Mouse (Mus musculus): ENCODE measurements at regions not wholly inside any gene's neighbourhood (a gene's known extent, or its start where the extent isn't known, plus 50 kb on each side); places are given as distances from the start of the nearest gene placed in this dataset.

- H3K4me1 ChIP-seq (ENCODE audit: control insufficient read depth, insufficient read depth, low read length), result no peaks in the 10 kb centered on the region
- ATAC-seq (no peak), DNase-seq (ENCODE audit: low spot score) (no peak)
- no peak overlapping the region for H3K27ac ChIP-seq (ENCODE audit: low read depth, low read length)
- no peak overlapping the region for H3K4me2 ChIP-seq (ENCODE audit: low read length)
- H3K4me3 ChIP-seq (ENCODE audit: low read depth, low read length), result no peak overlapping the region
- H3K36me3 ChIP-seq (ENCODE audit: control insufficient read depth, insufficient read depth, low read length), result no peaks in the 10 kb centered on the region
- H3K27me3 ChIP-seq (replicated peaks; ENCODE audit: control insufficient read depth, insufficient read depth, low read length), result no peaks in the 10 kb centered on the region
- whole genome bisulfite sequencing, result 88% methylated on average over 5 of the region's 5 CpGs
- no peaks in the 10 kb centered on the region for H3K9me3 ChIP-seq (replicated peaks; ENCODE audit: control insufficient read depth, low read length)
- H3K9ac ChIP-seq (ENCODE audit: low read length), result no peak overlapping the region
These were observed 250.5 kb downstream of the Kcnc2 start for GRCm38 (mm10) chr10:112521388-112521787.

- 91% methylated on average over 4 of the region's 4 CpGs for WGBS
- no peak overlapping the region for H3K9ac ChIP-seq (ENCODE audit: low read length)
- H3K36me3 ChIP-seq (ENCODE audit: control insufficient read depth, insufficient read depth, low read length), result no peaks in the 10 kb centered on the region
- H3K4me1 ChIP-seq (ENCODE audit: control insufficient read depth, insufficient read depth, low read length), result no peaks in the 10 kb centered on the region
- no peak for DNase-seq (ENCODE audit: low spot score)
- H3K9me3 ChIP-seq (replicated peaks; ENCODE audit: control insufficient read depth, low read length), result no peaks in the 10 kb centered on the region
- H3K4me2 ChIP-seq (ENCODE audit: low read length), result no peak overlapping the region
- no peak for ATAC-seq
- no peaks in the 10 kb centered on the region for H3K27me3 ChIP-seq (replicated peaks; ENCODE audit: control insufficient read depth, insufficient read depth, low read length)
- H3K4me3 ChIP-seq (ENCODE audit: low read depth, low read length), result no peak overlapping the region
- H3K27ac ChIP-seq (ENCODE audit: low read depth, low read length), result no peak overlapping the region
These were observed 272.1 kb downstream of the Kcnc2 start for GRCm38 (mm10) chr10:112543051-112543450.

- no peak overlapping the region for H3K27ac ChIP-seq (ENCODE audit: low read depth, low read length)
- 52% methylated on average over 9 of the region's 9 CpGs for WGBS
- ATAC-seq, result peak; percentile 86
These were observed 301.0 kb downstream of the Kcnc2 start for GRCm38 (mm10) chr10:112571772-112572551.

GRCm38 (mm10) chr10:112572556-112572955 is 301.6 kb downstream of the Kcnc2 start:
- no peaks in the 10 kb centered on the region; the same call in 1 of the 2 replicates for H3K4me1 ChIP-seq (ENCODE audit: control insufficient read depth, insufficient read depth, low read length)
- H3K4me2 ChIP-seq (ENCODE audit: low read length), result no peak overlapping the region

More at GRCm38 (mm10) chr10:112571772-112572551, 301.0 kb downstream of the Kcnc2 start:
- peak; percentile 81 for DNase-seq (ENCODE audit: low spot score)
- no peaks in the 10 kb centered on the region for H3K27me3 ChIP-seq (replicated peaks; ENCODE audit: control insufficient read depth, insufficient read depth, low read length)
- no peak overlapping the region for H3K9ac ChIP-seq (ENCODE audit: low read length)
- no peak overlapping the region for H3K4me2 ChIP-seq (ENCODE audit: low read length)
- H3K4me1 ChIP-seq (ENCODE audit: control insufficient read depth, insufficient read depth, low read length), result no peaks in the 10 kb centered on the region; the same call in 1 of the 2 replicates
- H3K4me3 ChIP-seq (ENCODE audit: low read depth, low read length), result no peak overlapping the region
- no peaks in the 10 kb centered on the region for H3K36me3 ChIP-seq (ENCODE audit: control insufficient read depth, insufficient read depth, low read length)
- no peaks in the 10 kb centered on the region for H3K9me3 ChIP-seq (replicated peaks; ENCODE audit: control insufficient read depth, low read length)

GRCm38 (mm10) chr10:112584939-112585338 is 314.0 kb downstream of the Kcnc2 start:
- WGBS, result 85% methylated on average over 9 of the region's 9 CpGs
- H3K27me3 ChIP-seq (replicated peaks; ENCODE audit: control insufficient read depth, insufficient read depth, low read length), result no peaks in the 10 kb centered on the region
- DNase-seq (ENCODE audit: low spot score) (no peak), ATAC-seq (no peak)
- H3K4me3 ChIP-seq (ENCODE audit: low read depth, low read length), result no peak overlapping the region
- H3K9ac ChIP-seq (ENCODE audit: low read length), result no peak overlapping the region
- H3K36me3 ChIP-seq (ENCODE audit: control insufficient read depth, insufficient read depth, low read length), result no peaks in the 10 kb centered on the region
- no peaks in the 10 kb centered on the region for H3K4me1 ChIP-seq (ENCODE audit: control insufficient read depth, insufficient read depth, low read length)
- H3K4me2 ChIP-seq (ENCODE audit: low read length), result no peak overlapping the region
- H3K9me3 ChIP-seq (replicated peaks; ENCODE audit: control insufficient read depth, low read length), result no peaks in the 10 kb centered on the region
- no peak overlapping the region for H3K27ac ChIP-seq (ENCODE audit: low read depth, low read length)

More at GRCm38 (mm10) chr10:112572556-112572955, 301.6 kb downstream of the Kcnc2 start:
- Histone ChIP-seq H3K27me3 (replicated peaks; ENCODE audit: control insufficient read depth, insufficient read depth, low read length) (no peaks in the 10 kb centered on the region), H3K4me3 (ENCODE audit: low read depth, low read length) (no peak overlapping the region), H3K36me3 (ENCODE audit: control insufficient read depth, insufficient read depth, low read length) (no peaks in the 10 kb centered on the region), H3K27ac (ENCODE audit: low read depth, low read length) (no peak overlapping the region), H3K9me3 (replicated peaks; ENCODE audit: control insufficient read depth, low read length) (no peaks in the 10 kb centered on the region), H3K9ac (ENCODE audit: low read length) (no peak overlapping the region)
- peak; percentile 30 for ATAC-seq
- no peak for DNase-seq (ENCODE audit: low spot score)

GRCm38 (mm10) chr10:112594327-112594726 is 323.4 kb downstream of the Kcnc2 start:
- WGBS, result 86% methylated on average over 2 of the region's 2 CpGs
- Histone ChIP-seq H3K4me2 (ENCODE audit: low read length) (no peak overlapping the region), H3K4me1 (ENCODE audit: control insufficient read depth, insufficient read depth, low read length) (no peaks in the 10 kb centered on the region), H3K27me3 (replicated peaks; ENCODE audit: control insufficient read depth, insufficient read depth, low read length) (no peaks in the 10 kb centered on the region), H3K4me3 (ENCODE audit: low read depth, low read length) (no peak overlapping the region), H3K27ac (ENCODE audit: low read depth, low read length) (no peak overlapping the region), H3K9me3 (replicated peaks; ENCODE audit: control insufficient read depth, low read length) (no peaks in the 10 kb centered on the region), H3K9ac (ENCODE audit: low read length) (no peak overlapping the region), H3K36me3 (ENCODE audit: control insufficient read depth, insufficient read depth, low read length) (no peaks in the 10 kb centered on the region)
- ATAC-seq (no peak), DNase-seq (ENCODE audit: low spot score) (no peak)

- DNase-seq (ENCODE audit: low spot score), result no peak
- H3K36me3 ChIP-seq (ENCODE audit: control insufficient read depth, insufficient read depth, low read length), result no peaks in the 10 kb centered on the region
- H3K27me3 ChIP-seq (replicated peaks; ENCODE audit: control insufficient read depth, insufficient read depth, low read length), result no peaks in the 10 kb centered on the region
- no peak for ATAC-seq
- no peak overlapping the region for H3K27ac ChIP-seq (ENCODE audit: low read depth, low read length)
- H3K9me3 ChIP-seq (replicated peaks; ENCODE audit: control insufficient read depth, low read length), result no peaks in the 10 kb centered on the region
- WGBS, result 76% methylated on average over 2 of the region's 2 CpGs
- H3K4me3 ChIP-seq (ENCODE audit: low read depth, low read length), result no peak overlapping the region
- H3K4me2 ChIP-seq (ENCODE audit: low read length), result no peak overlapping the region
- no peak overlapping the region for H3K9ac ChIP-seq (ENCODE audit: low read length)
- no peaks in the 10 kb centered on the region for H3K4me1 ChIP-seq (ENCODE audit: control insufficient read depth, insufficient read depth, low read length)
These were observed 323.2 kb downstream of the Atxn7l3b start for GRCm38 (mm10) chr10:112605592-112605991.

GRCm38 (mm10) chr10:112607642-112608041 is 321.2 kb downstream of the Atxn7l3b start:
- H3K9me3 ChIP-seq (replicated peaks; ENCODE audit: control insufficient read depth, low read length), result no peaks in the 10 kb centered on the region
- no peak overlapping the region for H3K4me2 ChIP-seq (ENCODE audit: low read length)
- H3K27ac ChIP-seq (ENCODE audit: low read depth, low read length), result no peak overlapping the region
- H3K36me3 ChIP-seq (ENCODE audit: control insufficient read depth, insufficient read depth, low read length), result no peaks in the 10 kb centered on the region
- H3K4me3 ChIP-seq (ENCODE audit: low read depth, low read length), result no peak overlapping the region
- 40% methylated on average over 4 of the region's 4 CpGs for WGBS
- ATAC-seq, result no peak
- no peak overlapping the region for H3K9ac ChIP-seq (ENCODE audit: low read length)
- no peaks in the 10 kb centered on the region for H3K4me1 ChIP-seq (ENCODE audit: control insufficient read depth, insufficient read depth, low read length)
- H3K27me3 ChIP-seq (replicated peaks; ENCODE audit: control insufficient read depth, insufficient read depth, low read length), result no peaks in the 10 kb centered on the region
- DNase-seq (ENCODE audit: low spot score), result peak; percentile 13

- Histone ChIP-seq H3K9me3 (replicated peaks; ENCODE audit: control insufficient read depth, low read length) (no peaks in the 10 kb centered on the region), H3K9ac (ENCODE audit: low read length) (no peak overlapping the region), H3K4me3 (ENCODE audit: low read depth, low read length) (no peak overlapping the region), H3K27ac (ENCODE audit: low read depth, low read length) (no peak overlapping the region), H3K27me3 (replicated peaks; ENCODE audit: control insufficient read depth, insufficient read depth, low read length) (no peaks in the 10 kb centered on the region), H3K36me3 (ENCODE audit: control insufficient read depth, insufficient read depth, low read length) (no peaks in the 10 kb centered on the region), H3K4me1 (ENCODE audit: control insufficient read depth, insufficient read depth, low read length) (no peaks in the 10 kb centered on the region), H3K4me2 (ENCODE audit: low read length) (no peak overlapping the region)
- DNase-seq (ENCODE audit: low spot score), result no peak
- WGBS, result 64% methylated on average over 3 of the region's 3 CpGs
- ATAC-seq, result no peak
These were observed 317.1 kb downstream of the Atxn7l3b start for GRCm38 (mm10) chr10:112611711-112612110.

Data from forebrain, embryonic 14.5 days (tissue).